Mouse (Mus musculus): ENCODE measurements around the gene Mei1. TPM values are rescaled to one million over a fixed set of nuclear protein-coding genes. Genes with fewer than 3 reads are reported as not detected.
"Not testable (repeated sequence)": the region's sequence is repeated elsewhere in the genome, so short reads cannot be mapped to it uniquely, and the experiment has no call there.

Gene Mei1
- total RNA-seq, 2 experiments from 2014 or later = 0.17 to 0.30 TPM

DNA sequence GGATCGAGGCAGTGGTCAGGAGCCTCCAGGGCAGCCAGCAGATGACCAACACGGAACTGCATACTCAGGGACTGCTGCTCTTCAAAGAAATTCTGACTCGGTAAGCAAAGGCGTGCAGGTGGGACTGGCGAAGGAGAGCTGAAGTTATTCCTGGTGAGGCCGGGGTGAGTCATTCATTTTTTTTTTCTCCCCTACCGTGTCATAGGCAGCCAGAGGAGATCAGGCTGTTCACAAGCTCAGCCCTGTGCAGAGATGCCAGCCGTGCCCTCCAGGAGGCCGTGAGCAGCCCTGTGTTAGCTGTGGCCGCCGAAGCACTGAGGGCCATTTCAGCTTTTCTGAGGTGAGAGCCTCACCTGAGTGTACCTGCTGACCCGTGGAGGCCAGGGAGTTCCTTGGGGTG is 16.3 kb downstream of the Mei1 start:
- DNase-seq = no peak

DNA sequence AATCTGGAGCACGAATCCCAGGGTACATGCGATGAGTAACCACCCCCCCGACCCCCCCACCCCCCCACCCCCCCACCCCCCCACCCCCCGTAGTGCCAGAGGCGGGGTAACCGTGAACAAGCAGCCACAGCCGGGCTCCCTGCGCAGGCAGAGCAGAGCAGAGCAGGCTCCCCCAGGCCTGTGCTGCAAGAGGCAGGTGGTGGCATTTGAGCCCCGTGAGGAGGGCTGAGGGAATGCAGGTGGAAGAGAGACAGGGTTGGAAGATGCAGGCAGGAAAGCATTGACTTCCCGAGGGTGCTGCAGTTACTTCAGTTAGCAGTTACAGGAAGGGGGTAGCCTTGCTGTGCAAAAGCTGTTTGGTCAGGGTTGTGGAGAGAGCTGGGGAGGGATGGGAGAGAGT is 17.5 kb downstream of the Mei1 start:
- no peak for DNase-seq

DNA sequence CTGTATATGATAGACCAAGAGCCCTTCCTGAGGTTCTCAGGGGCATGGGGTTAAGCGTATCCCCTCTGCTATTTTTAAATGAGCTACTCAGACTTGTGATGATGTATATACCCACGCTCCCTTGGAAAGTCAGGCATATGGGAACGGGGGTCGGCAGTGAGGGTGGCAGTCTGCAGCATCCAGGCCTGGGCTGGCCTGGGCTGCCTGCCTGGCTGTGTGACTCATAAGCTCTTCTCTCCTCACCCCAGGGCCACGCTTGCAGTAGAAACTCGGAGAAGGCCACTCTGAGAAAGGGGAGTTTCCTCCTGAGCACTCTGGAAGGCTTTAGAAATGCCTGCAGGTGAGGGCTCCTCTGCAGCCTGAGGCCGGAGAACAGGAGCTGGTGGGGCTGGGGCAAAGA is 21.3 kb downstream of the Mei1 start:
- DNase-seq = no peak

DNA sequence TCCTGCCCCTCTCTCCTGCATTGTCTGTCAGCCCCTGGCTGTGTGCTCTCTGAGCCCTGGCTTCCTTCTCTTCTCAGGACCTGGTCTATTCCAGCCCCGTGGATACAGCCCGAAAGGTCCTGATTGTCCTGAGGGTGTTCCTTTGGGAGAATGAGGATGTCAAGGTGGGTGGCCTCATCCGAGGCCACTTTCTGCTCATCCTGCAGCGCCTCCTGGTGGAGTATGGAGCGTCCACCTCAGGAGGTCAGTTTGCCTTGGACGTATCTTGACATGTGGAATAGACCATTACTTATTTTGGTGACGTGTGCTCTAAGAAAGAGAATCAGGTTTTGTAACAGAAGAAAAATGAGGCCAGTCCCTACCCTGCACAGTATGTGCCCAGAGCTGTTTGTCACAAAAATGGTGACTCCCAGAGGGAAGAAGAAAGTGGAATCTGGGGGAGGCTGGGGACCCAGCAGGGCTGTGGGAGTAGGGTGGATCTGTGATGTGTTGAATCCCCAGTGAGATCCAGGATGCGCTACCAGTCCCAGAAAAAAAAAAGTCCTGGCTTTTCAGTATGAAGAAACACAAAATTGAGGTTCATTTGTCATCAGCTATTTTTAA is 37.3 kb downstream of the Mei1 start:
- DNase-seq = peak; percentile 53 to 61

DNA sequence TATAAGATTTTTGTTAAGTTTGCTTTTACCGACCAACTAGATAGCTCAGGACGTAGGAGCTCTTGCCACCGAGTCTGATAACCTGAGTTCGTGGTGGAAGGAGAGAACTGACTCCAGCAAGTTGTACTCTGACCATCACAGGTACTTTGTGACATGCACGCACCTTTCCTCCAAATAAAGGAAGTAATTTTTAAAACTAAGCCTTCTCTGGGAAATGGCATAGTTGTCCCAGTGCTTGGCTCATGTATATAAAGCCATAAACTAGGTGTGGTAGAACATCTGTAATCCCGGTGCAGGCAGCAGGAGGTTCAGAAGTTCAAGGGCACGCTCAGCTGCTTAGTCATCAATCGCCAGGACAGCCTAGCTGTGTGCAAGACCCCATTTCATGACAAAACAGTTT is 50.7 kb downstream of the Mei1 start:
- DNase-seq = no peak

DNA sequence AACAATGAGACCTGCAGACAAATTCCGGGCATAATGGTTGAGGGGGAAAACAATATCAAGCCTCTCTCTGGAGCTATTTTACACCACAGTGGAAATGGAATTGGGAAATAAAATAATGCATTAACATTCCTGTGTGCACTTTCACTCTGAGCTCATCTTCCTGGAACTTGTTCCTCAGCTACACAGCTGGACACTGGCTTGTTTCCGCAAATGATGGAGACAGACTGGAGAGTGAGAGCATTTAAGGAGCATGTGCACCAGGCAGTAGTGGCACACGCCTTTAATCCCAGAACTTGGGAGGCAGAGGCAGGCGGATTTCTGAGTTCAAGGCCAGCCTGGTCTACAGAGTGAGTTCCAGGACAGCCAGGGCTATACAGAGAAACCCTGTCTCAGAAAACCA is 56.9 kb downstream of the Mei1 start:
- DNase-seq = not testable (repeated sequence)

DNA sequence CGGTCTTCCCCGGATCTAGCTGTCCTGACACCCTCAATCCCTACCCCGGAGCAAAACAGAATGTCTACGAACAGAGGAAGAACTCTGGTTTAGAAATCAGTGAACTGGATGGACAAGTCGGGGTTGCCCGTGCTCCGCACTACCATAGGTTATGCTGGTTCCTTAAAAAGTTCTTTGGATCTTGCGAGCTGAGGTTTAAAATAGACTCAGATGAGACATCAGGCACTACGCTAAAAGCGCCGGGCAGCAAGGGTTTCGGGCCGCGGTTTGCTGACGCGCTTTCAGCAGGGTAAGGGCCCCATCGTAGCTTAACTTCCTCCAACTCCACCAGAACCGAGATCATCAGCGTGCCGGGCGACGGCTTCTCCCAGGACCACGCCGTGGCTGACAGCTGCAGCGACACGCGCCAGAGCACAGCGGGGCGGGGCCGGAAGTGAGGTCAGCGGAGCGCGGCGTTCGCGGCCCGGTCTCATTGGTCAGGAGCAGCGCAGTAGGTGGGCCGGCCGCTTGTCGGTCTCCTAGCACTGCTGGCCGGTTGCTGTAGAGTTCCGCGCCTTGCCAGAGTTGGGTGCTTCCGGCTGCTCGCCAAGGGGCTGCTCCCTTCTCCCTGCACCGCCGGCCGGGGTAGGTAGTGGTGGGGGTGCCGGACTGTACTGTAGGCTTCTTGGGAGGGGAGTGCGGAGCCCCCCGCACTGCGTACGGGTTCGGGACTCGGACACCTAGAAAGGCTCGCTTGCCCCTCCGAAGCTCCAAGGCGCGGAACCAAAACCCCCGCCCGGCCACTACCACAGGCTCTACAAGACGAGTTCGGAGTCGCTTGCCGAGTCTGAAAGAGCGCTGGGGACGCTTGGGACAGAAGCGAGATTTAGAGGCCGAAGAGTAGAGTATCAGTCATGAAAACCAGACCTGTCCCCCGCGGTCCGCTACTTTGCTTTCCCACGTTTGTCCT is 57.9 kb downstream of the Mei1 start, which contains the start of gene Ccdc134:
Ccdc134 (plus strand) TSS at position 497 of the 949 bp plus-strand sequence.
- DNase-seq = peak; percentile 97

DNA sequence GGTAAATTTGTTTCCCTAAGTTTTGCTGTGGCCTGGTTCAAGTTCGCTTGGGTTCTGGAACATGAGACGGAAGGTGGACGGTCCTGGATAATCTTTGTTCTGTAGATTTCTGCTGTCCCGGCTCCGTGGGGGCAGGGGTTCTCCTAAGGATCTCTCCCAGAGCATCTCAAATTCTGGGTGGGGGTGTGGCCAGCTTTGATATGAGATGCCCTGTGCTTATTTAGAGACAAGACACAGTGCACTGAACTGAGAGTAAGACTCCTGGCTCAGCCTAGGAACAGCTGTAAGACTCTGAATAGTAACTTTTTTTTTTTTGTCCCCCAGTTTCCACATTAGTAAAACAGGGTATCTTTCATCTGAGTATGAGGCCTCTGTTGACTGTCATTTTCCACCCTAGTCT is 58.6 kb downstream of the Mei1 start:
- DNase-seq = no peak

DNA sequence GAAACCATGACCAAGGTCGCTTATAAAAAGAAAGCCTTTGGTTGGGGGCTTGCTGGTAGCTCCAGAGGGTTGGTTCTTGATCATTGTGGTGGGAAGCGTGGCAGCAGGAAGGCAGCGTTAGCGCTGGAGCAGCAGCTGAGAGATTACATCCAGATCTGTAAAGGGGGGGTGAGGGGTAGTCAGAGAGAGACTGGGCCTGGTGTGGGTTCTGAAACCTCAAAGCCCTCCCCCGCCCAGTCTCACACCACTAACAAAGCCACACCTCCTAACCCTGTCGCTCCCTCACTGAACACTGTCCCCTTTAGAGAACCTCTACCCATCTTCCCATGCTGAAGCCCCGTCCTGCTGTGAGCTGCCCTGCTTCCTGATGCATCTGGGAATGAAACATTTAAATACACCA is 60.8 kb downstream of the Mei1 start:
- no peak for DNase-seq

DNA sequence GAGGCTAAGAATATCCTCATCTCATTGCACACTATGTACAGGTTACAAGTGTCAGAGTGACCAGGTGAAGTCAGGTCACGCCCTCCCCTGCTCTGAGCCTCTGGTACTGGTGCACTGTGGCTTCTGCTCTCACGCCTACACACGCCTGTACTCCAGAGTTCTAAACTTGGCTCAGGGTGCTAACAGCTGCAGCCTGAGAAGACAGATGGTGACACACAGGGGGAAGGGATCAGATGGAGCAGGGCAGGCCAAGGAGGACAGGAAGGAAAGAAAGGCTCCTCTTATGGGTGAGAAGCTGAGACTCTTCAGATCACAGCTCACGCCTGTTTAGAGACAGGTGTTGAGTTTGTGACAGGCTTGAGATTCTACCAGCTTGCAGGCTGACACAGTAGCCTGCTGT is 65.6 kb downstream of the Mei1 start:
- DNase-seq = peak; percentile 35 to 50

DNA sequence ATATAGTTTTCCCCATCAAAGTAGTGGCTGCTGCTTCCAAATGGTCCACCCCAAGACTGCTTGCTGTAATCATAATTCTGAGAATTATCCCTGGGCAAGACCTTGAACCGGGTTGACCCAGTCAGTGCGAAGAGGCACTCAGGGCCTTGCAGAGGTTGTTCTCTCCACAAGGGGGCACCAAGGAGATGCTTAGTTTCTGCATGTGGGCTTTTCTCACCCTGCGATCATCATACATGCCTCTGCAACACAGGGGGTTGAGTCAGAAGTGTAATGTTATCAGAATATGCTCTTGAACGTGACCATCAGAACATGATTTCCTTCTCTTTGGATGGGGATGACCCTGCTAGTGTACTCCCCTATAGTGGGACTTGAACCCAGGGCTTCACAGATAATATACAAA is 68.8 kb downstream of the Mei1 start:
- DNase-seq = peak in 1 of 2 experiments; percentile 47

DNA sequence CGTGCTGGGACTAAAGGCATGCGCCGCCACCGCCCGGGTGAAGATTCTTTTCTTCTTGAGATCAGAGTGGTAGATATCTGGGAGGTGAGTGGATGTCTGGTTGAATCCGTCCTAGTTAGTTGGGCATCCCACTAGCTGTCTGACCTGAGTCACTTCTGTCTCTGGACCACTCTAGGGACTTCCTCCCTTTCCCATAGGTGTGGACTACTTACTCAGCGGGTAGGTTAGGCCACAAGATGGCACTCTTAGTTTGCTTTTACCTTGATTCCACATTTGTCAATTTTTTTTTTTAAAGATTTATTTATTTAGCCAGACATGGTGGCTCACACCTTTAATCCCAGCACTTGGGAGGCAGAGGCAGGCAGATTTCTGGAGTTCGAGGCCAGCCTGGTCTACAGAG is 69.4 kb downstream of the Mei1 start:
- no peak for DNase-seq

DNA sequence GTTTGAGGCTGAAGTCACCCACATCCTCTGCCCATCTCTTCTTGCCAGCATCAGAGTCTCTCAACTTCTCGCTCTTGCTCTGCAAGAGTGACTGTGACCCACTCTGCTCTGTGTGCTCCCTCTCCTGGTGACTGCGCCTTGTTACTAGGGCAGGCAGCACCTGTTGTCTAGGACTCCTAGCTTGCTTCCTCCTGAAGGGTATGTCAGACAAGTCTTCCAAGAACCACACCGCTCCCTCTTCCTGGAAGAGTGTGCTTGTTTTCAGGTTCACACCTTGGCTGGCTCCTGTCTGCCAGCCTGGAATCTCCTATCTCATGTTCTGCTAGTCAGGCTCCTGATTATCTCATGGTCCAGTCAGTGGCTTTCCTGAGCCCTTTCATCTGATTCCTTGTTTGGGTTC is 70.6 kb downstream of the Mei1 start:
- DNase-seq = no peak

DNA sequence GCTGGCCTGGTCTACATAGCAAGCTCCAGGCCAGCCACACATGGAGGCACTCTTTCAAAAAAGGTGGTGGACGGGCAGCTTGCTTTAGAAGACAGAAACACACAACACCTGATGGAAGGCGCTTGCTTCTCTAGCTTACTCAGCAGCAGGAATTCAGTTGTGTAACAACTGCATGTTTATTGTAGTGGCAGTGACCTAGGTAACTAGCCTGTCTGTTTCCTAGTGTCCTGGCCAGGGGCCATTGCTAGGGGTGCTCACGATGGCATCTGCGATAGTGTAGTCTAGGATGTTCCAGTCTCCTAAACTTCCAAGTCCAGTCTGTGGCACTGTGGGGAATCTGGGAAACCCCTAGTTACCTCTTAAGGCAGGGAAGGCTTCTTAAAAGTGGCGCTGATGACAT is 74.4 kb downstream of the Mei1 start:
- no peak for DNase-seq

DNA sequence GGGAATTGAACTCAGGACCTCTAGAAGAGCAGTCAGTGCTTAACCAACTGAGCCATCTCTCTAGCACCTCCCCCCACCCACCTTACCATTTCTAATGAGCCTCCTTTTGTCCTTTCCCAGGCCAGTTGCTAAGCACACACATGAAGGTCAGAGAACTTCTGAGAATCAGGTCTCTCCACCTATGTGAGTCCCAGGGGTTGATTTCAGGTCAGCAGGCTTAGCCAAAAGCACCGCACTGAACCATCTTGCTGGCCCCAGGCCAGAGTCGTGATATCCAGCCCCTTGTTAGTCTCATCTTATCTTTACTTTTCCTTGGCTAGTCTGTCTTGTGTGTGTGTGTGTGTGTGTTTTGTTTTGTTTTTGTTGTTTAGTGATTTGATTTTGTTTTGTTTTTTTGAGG is 75.6 kb downstream of the Mei1 start:
- DNase-seq = no peak

DNA sequence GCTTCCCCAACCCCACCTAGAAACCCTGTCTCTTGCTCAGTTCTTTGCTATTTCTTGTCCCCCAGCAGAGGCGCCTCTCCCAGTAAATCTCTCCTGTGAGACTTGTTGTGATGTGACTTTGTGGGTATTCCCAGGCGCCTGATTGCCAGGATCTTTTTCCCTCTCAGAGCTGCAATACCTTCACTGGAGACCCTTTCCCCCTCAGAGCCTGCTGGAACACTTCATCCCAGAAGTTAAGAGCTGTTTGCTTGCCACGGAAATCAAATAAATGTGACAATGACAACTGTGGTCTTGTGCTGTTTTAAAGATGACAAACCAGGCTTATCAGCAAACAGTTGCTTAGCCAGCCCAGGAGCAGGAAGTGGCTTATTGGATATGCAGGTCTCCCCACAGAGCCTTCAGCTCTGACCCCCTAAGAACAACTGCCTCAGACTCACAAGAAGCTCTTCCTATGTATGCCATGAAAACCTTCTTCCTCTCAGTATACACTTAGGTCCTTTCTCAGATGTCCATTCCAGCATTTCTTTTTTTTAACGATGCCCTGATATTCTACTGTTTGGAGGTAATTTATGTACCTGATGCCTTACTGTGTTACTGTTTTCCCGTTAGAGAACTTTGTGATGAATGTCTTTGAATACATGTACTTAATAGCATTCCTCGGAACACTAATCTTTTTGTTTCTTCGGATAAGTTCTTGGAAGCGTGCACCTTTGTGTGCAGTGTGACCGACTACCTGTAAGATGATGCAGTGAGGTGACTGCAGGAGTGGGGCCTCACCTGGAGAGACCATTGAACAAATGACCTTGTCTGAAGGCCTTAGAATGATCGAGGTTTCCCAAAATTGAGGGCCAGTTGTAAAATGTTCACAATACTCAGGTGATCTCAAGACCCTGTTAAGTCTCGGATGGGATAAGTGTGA is 76.3 kb downstream of the Mei1 start:
- no peak for DNase-seq

DNA sequence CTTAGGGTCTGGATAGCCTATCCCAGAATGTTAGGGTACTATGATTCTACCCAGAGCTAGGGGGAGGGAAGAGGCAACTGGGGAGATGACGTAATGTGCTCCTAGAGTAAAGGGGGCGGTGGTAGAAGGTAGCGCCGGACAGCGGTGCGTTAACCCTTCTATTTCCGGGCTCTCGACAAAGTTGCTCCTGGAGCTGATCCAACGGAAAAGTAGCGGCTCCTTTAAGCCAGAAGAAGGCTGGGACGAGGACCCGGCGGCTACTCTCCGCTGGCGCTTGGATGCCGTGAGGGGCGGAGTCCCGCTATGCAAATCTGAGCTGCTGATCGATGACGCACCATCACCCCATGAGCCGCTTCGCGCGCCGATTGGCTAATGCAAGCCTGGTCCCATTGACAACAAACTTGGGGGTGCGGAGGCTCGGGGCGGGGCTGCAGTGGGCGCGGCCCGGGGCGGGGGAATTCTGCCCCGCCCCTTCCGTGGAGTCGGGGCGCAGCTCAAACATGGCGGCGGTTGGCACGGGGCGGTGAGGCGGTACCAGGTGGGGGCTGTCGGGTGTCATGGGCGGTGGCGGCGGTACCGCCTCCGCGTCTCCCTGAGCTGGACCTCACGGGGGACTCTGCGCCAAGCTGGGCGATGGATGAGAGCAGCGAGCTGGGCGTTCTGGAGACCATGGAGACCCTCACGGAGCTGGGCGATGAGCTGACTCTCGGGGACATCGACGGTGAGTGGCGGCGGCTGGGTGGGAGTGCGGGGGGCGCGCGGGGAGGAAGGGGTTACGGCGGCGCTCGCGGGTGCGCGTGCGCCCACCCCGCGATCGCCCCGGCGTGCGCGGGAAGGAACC is 77.2 kb downstream of the Mei1 start, which contains the start of gene Srebf2:
Srebf2 (plus strand) TSS at position 412 of the 841 bp plus-strand sequence.
- peak; percentile 98 for DNase-seq

DNA sequence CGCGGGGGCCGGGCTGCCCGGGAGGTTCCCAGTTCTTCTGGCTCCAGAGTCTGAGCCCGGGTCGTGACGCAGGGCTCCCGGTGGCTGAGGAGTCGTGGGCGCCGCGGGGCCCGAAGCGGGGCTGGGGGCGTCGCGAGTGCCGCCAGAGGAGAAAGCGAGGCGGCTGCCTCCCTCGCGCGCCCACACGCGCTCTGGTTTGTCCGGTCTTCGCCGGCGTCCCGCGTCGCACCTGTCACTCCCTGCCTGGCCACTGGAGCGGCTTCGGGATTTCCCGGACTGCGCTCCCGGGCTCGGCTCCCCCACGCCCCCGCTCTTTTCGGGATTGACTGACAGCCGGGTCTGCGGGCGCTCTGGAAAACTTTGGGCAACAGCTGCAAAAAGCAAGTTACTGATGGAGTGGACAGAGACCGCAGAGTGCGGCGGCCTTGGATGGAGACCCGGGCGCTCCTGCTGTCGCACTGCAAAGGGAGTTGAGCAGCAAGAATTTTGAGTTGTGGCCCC is 77.9 kb downstream of the Mei1 start:
- DNase-seq = peak; percentile 55 to 60

DNA sequence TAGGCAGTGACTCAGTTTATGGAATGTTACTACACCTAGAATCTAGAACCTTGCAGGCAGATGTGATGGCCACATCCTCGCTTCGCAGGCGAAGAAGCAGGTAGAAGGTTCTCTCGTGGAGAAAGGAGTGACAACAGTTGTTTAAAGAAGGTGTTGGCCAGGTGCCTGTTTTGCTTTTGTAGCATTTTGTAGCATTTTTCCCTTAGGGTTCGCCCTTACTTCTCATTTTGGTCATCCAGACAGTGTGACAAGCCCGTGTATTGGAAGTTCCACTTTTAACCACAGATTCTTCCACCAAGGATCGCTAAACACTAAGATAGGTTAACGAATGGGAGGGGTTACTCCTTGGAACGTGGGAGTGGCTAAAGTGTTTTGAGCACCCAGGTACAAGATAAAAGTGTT is 78.7 kb downstream of the Mei1 start:
- DNase-seq = no peak

DNA sequence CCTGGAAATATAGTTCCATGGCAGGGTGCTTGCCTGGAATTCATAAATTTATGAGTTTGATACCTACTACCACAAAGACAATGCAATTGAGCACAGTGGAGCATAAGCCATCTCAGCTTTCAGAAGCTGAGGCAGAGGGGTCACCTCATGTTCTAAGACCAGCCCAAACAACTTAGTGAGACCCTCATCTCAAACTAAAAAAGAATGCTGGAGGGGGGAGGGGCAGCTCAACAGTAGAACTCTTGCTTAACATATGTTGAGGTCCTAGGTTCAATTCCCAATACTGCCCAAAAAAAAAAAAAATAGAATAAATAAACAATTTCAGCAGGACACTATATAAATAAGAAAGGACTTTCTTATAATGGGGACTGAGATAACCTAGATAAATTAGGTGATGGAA is 80.2 kb downstream of the Mei1 start:
- no peak for DNase-seq

DNA sequence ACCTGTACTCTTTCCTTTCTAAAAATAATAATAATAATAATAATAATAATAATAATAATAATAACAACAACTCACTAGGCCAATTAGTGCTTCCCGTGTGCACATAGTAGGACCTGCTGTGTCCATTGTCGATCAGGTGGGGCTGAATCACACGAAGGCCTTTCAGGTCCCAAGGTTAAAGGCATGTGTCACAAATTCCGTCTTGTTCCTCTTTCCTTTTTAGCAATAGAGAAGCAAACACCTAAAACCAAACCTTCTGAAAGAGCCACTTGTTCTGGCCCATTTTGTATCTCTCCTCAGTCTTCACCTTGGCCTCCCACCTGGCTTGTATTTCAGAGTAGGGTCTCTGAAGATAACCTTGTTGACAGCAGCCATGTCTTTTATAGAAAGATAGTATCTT is 81.4 kb downstream of the Mei1 start:
- no peak for DNase-seq

DNA sequence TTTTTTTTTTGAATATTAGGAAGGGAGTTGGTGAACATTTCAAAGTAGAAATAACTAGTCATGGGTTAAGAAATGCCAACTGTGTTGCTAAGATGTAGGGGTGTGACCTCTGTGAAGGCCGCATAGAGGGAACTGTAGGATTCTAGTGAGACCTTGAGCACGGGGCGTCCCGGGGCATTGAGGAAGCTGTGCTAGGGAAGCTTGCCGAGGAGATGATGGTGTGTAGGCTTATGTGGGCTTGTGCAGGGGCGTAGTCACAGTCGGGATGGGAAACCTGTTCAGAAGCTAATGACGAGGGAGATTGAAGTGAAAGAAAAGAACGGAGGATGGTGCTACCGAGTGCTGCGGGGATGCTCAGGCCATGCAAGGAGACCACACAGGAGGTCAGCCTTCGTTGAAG is 82.2 kb downstream of the Mei1 start:
- DNase-seq = no peak
